Mouse (Mus musculus): ENCODE measurements around the gene Cstad.

DNA sequence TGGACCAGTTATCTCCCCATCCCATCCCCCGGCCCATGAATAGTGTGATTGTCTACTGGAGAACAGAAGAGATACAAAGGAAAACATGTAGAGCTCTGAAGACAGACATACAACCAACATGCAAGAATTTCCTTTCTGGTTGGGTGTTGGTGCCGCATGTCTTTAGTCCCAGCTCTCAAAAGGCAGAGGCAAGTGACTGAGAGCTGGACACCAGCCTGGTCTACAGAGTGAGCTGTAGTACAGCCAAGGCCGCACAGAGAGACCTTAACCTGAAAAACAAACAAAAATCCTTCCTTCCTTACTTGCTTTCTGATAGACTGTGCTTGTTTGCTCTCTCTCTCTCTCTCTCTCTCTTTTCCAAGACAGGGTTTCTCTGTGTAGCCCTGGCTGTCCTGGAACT is 32.5 kb downstream of the Cstad start:
- no peak for TF ChIP-seq CHD2 (IDR thresholded peaks at IDR 0.05; ENCODE audit: low read depth, low read length)
- no peak for TF ChIP-seq ZNF384 (IDR thresholded peaks at IDR 0.05; ENCODE audit: low read depth, low read length)
- TF ChIP-seq MAFK (IDR thresholded peaks at IDR 0.05; ENCODE audit: insufficient read depth, low read depth, low read length), result no peak
- TF ChIP-seq ZC3H11A (IDR thresholded peaks at IDR 0.05; ENCODE audit: borderline replicate concordance, low read depth, low read length), result no peak
- no peak for TF ChIP-seq HCFC1 (IDR thresholded peaks at IDR 0.05; ENCODE audit: borderline replicate concordance, insufficient read depth, low read length)

Data from ES-E14 (cell line).